Mouse (Mus musculus): ENCODE measurements around the gene Xylt1. TPM values are rescaled to one million over a fixed set of nuclear protein-coding genes. Genes with fewer than 3 reads are reported as not detected.

The Xylt1 gene
- polyA plus RNA-seq, 1 experiment from 2014 or later = 0.86 TPM

DNA sequence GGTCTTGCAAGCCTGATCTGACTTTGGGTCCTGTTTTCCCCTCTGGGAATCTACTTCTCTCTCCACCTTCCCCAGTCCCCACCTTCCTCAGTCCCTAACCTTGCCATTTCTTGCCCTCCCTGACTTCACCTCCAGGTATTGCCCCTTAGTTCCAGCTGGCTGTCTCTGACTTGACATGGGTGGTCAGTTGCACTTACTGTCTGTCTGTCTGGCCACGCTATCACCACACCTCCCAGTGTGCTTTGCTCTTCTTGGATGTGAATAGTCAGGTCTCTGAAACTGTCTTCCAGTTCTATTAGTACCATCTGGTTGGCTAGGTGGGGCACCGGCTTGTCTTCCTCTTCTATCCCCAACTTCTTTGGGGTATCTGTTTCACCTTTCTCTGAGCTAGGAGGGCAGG is 1.2 kb downstream of the Xylt1 start:
- Histone ChIP-seq H3K27me3 (replicated peaks; ENCODE audit: low read depth, poor library complexity, severe bottlenecking) (peaks cover 45% of the 10 kb centered on the region), H3K4me1 (peaks cover 29% of the 10 kb centered on the region), H3K9me3 (no peaks in the 10 kb centered on the region), H3K36me3 (replicated peaks) (no peaks in the 10 kb centered on the region), H3K27ac (replicated peaks) (peak overlapping the region; percentile 93; the same call in 1 of the 2 replicates), H3K4me3 (peak overlapping the region; percentile 88)
- DNase-seq (ENCODE audit: low spot score) = no peak
- WGBS = 32% methylated on average over 2 of the region's 2 CpGs

DNA sequence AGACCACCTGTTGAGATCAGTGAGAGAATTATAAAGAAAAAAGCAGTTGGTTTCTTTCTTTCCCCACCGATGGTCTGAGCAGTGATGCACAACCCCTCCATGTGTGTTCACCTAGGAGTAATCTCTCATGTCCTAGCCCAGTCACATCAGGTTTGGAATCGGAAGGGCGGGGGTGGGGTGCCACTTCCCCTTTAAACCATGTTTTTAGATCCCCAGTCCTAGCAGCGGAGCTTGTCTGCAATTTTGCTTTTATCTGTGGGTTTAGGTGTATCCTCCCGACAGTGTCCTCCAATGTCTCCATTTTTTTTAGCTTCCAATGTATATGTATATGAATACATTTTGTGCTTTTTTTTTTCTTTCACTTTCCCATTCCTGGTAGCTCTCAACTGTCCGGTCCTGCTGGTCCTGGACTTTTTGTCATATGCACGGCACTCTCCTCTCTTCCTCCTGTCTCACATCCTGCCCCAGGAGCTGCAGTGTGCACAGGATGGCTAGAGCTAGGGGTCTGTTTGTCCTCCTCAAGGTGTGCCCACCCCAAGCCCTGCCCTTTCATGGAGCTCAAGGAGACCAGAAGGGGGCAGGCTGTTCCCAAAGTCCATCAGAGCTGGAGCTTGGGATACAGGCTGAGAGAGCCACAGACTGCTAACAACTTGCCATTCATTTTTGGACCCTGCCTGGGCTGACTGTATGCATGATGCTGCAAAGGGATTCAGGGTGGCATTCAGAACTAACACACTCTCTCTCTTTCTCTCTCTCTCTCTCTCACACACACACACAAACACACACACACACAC is 2.6 kb downstream of the Xylt1 start:
- Histone ChIP-seq H3K36me3 (replicated peaks) (no peaks in the 10 kb centered on the region), H3K9me3 (no peaks in the 10 kb centered on the region), H3K27me3 (replicated peaks; ENCODE audit: low read depth, poor library complexity, severe bottlenecking) (peaks cover 35% of the 10 kb centered on the region), H3K4me1 (peaks cover 27% of the 10 kb centered on the region), H3K4me3 (no peak overlapping the region), H3K27ac (replicated peaks) (no peak overlapping the region)
- peak; percentile 51 for DNase-seq (ENCODE audit: low spot score)
- WGBS = 73% methylated on average over 7 of the region's 7 CpGs

DNA sequence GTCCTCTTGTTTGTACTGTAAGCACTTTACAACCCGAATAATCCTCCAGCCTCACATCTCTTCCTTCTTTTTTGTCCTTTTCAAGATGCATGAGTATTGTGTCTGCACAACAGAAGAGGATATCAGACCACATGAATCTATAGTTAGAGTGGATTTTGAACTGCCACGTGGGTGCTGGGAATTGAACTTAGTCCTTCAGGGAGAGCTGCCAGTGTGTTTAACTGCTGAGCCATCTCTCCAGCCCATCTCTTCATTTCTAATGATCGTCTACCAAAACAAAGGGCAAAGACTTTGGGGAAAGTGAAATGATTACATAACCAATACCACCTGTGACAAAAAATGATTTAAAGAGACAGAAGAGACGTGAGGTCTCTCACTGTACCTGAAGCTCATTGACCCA is 5.6 kb downstream of the Xylt1 start:
- no peaks in the 10 kb centered on the region for H3K9me3 ChIP-seq
- WGBS = 81% methylated on average over 4 of the region's 4 CpGs
- no peak overlapping the region for H3K4me3 ChIP-seq
- H3K4me1 ChIP-seq = peaks cover 17% of the 10 kb centered on the region
- no peaks in the 10 kb centered on the region for H3K36me3 ChIP-seq (replicated peaks)
- no peak overlapping the region for H3K27ac ChIP-seq (replicated peaks)
- peaks cover 14% of the 10 kb centered on the region; the same call in 1 of the 2 replicates for H3K27me3 ChIP-seq (replicated peaks; ENCODE audit: low read depth, poor library complexity, severe bottlenecking)
- DNase-seq (ENCODE audit: low spot score) = no peak

DNA sequence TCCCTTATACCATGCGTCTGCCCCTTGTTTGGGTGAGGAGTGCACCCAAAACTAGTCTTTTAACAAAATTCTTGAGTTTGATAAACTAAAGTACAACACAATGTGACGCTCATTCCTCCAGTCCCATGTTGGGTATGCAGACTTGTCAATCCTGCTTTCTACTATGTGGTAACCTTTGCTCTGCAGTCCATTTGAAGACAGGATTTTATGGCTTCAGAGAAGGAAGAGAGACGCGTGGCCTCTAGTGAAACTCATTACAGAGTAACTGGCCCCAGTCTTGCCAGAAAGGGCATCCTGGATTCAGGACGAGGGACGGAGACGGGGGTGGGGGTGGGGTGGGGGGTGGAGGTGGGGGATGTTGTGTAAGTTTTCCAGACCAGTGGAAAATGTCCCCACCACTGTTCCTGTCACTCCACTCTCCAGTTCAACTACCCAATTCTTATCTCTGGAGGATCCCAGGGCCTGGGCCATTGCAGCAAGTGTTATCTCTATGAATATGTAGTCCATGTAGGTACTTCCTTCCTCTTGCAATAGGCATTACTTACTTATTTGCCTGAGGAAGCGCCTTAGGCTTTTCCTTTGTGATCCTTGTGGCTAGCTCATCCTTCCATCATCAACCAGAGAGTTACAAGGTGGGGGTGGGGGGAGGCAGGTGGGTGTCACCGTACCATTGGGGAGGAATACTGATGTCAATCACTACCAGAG is 7.7 kb downstream of the Xylt1 start:
- H3K9me3 ChIP-seq = no peaks in the 10 kb centered on the region

GRCm38 (mm10) chr7:117389048-117389447 is 8.3 kb downstream of the Xylt1 start:
- Histone ChIP-seq H3K9me3 (no peaks in the 10 kb centered on the region), H3K4me3 (no peak overlapping the region), H3K36me3 (replicated peaks) (no peaks in the 10 kb centered on the region), H3K27me3 (replicated peaks; ENCODE audit: low read depth, poor library complexity, severe bottlenecking) (no peaks in the 10 kb centered on the region), H3K4me1 (no peaks in the 10 kb centered on the region), H3K27ac (replicated peaks) (no peak overlapping the region)
- DNase-seq (ENCODE audit: low spot score) = no peak
- 94% methylated on average over 3 of the region's 3 CpGs for WGBS

More for the DNA sequence above, 7.7 kb downstream of the Xylt1 start:
- Histone ChIP-seq H3K27me3 (replicated peaks; ENCODE audit: low read depth, poor library complexity, severe bottlenecking) (no peaks in the 10 kb centered on the region), H3K36me3 (replicated peaks) (no peaks in the 10 kb centered on the region), H3K4me3 (no peak overlapping the region), H3K4me1 (no peaks in the 10 kb centered on the region; the same call in 1 of the 2 replicates), H3K27ac (replicated peaks) (no peak overlapping the region)
- 90% methylated on average over 9 of the region's 9 CpGs for WGBS
- no peak for DNase-seq (ENCODE audit: low spot score)

GRCm38 (mm10) chr7:117392863-117393569 is 12.2 kb downstream of the Xylt1 start:
- H3K4me3 ChIP-seq = no peak overlapping the region
- H3K27me3 ChIP-seq (replicated peaks; ENCODE audit: low read depth, poor library complexity, severe bottlenecking) = no peaks in the 10 kb centered on the region
- no peak for DNase-seq (ENCODE audit: low spot score)
- no peak overlapping the region for H3K27ac ChIP-seq (replicated peaks)
- WGBS = 87% methylated on average over 13 of the region's 13 CpGs
- no peaks in the 10 kb centered on the region for H3K4me1 ChIP-seq
- H3K36me3 ChIP-seq (replicated peaks) = no peaks in the 10 kb centered on the region
- no peaks in the 10 kb centered on the region for H3K9me3 ChIP-seq

DNA sequence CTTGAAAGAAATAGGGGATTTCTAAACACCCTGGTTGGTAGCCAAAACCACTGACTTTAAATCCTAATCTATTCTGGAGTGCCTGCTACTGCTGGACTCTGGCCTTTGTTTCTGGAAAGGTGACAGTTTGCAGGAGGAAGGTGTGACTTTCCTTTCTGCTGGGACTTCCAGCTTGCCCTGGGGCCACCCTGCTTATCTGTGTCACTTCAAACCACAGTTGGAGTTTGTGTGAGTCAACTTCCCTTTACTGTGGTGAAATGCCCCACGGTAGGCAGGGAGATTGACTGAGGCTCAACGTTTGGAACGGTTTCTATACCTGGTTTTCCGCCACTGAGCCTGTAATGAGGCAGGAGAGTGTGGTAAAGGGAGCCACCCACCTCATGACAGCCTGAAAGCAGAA is 13.2 kb downstream of the Xylt1 start:
- DNase-seq (ENCODE audit: low spot score) = no peak
- H3K9me3 ChIP-seq = no peaks in the 10 kb centered on the region
- H3K4me1 ChIP-seq = no peaks in the 10 kb centered on the region
- WGBS = 76% methylated on average over 4 of the region's 4 CpGs
- H3K36me3 ChIP-seq (replicated peaks) = no peaks in the 10 kb centered on the region
- no peak overlapping the region for H3K4me3 ChIP-seq
- no peaks in the 10 kb centered on the region for H3K27me3 ChIP-seq (replicated peaks; ENCODE audit: low read depth, poor library complexity, severe bottlenecking)
- H3K27ac ChIP-seq (replicated peaks) = no peak overlapping the region

DNA sequence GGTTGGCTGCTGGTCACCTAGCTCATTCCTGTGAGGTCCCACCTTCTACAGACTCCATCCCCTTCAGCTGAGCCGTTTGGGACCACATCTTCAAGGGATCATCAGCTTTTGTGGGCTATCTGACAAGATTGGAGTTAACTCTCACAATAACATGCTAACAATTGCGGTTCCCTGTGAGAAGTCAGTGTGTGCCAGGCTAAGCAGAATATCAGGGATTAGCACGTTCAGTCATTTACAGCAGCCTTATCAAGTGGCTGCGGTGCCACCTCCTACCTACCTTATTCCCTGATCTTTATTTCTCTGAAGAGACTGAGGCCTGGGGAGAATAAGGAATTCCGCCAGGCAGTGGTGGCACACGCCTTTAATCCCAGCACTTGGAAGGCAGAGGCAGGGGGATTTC is 13.6 kb downstream of the Xylt1 start:
- H3K9me3 ChIP-seq = no peaks in the 10 kb centered on the region
- H3K4me1 ChIP-seq = no peaks in the 10 kb centered on the region
- H3K27me3 ChIP-seq (replicated peaks; ENCODE audit: low read depth, poor library complexity, severe bottlenecking) = no peaks in the 10 kb centered on the region
- no peak overlapping the region for H3K4me3 ChIP-seq
- no peak for DNase-seq (ENCODE audit: low spot score)
- H3K27ac ChIP-seq (replicated peaks) = no peak overlapping the region
- H3K36me3 ChIP-seq (replicated peaks) = no peaks in the 10 kb centered on the region
- 90% methylated on average over 6 of the region's 6 CpGs for WGBS

- Histone ChIP-seq H3K36me3 (replicated peaks) (no peaks in the 10 kb centered on the region), H3K27me3 (replicated peaks; ENCODE audit: low read depth, poor library complexity, severe bottlenecking) (no peaks in the 10 kb centered on the region), H3K27ac (replicated peaks) (no peak overlapping the region), H3K4me3 (no peak overlapping the region), H3K4me1 (no peaks in the 10 kb centered on the region), H3K9me3 (no peaks in the 10 kb centered on the region)
- no peak for DNase-seq (ENCODE audit: low spot score)
- 81% methylated on average over 6 of the region's 6 CpGs for WGBS
These were observed 14.7 kb downstream of the Xylt1 start for GRCm38 (mm10) chr7:117395511-117395910.

GRCm38 (mm10) chr7:117397877-117398276 is 17.1 kb downstream of the Xylt1 start:
- Histone ChIP-seq H3K4me1 (no peaks in the 10 kb centered on the region), H3K4me3 (no peak overlapping the region), H3K36me3 (replicated peaks) (no peaks in the 10 kb centered on the region), H3K27ac (replicated peaks) (no peak overlapping the region), H3K27me3 (replicated peaks; ENCODE audit: low read depth, poor library complexity, severe bottlenecking) (no peaks in the 10 kb centered on the region), H3K9me3 (no peaks in the 10 kb centered on the region)
- DNase-seq (ENCODE audit: low spot score) = no peak
- 92% methylated on average over 6 of the region's 6 CpGs for WGBS

DNA sequence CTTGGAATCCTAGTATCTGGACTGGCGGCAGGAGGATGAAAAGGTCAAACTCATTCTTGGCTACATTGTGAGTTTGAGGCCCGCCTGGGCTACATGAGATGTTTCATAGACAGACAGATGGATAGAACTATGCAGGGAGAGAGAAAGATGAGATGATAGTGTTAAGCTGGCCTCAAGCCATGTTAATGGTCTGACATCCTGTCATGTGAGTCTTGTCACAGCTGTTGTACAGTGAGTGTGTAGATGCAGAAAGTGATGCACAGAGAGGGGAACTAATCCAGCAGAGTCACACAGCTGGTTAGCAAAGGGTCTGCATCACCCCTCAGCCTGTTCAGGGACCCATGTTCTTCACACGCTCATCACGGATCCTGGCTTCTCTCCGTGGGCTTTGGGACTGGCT is 19.2 kb downstream of the Xylt1 start:
- DNase-seq (ENCODE audit: low spot score) = no peak
- no peaks in the 10 kb centered on the region for H3K4me1 ChIP-seq
- H3K4me3 ChIP-seq = no peak overlapping the region
- no peaks in the 10 kb centered on the region for H3K9me3 ChIP-seq
- no peak overlapping the region for H3K27ac ChIP-seq (replicated peaks)
- no peaks in the 10 kb centered on the region for H3K27me3 ChIP-seq (replicated peaks; ENCODE audit: low read depth, poor library complexity, severe bottlenecking)
- 93% methylated on average over 5 of the region's 5 CpGs for WGBS
- no peaks in the 10 kb centered on the region for H3K36me3 ChIP-seq (replicated peaks)

DNA sequence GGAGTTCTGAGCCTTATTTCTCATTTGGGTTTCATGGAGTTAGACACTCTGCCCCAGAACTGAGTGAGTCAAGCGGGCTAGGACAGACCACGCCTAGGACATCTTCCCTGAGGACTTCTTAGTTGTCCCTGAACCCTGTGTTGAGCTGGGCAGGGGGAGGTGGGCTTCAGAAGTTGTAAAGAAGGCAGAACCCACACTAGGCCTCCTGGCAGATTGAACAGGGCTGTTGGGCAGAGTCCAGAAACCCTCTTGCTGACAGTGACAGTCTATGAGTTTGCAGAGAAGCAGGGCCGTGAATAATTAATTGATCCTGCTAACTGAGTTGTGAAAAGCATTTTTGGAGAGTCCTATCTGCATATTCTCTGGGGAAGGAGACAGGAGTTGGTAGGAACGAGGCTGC is 20.8 kb downstream of the Xylt1 start:
- no peaks in the 10 kb centered on the region for H3K9me3 ChIP-seq
- no peaks in the 10 kb centered on the region for H3K27me3 ChIP-seq (replicated peaks; ENCODE audit: low read depth, poor library complexity, severe bottlenecking)
- H3K4me1 ChIP-seq = no peaks in the 10 kb centered on the region
- H3K36me3 ChIP-seq (replicated peaks) = no peaks in the 10 kb centered on the region
- 88% methylated on average over 4 of the region's 4 CpGs for WGBS
- DNase-seq (ENCODE audit: low spot score) = no peak
- H3K4me3 ChIP-seq = no peak overlapping the region
- no peak overlapping the region for H3K27ac ChIP-seq (replicated peaks)

Measured in embryonic facial prominence, embryonic 10.5 days (tissue).